Mouse (Mus musculus): Measurements from ENCODE around the gene Fam126a. TPM values are rescaled to one million over a fixed set of nuclear protein-coding genes. Genes with fewer than 3 reads are reported as not detected.
"Not testable (repeated sequence)": the region's sequence is repeated elsewhere in the genome, so short reads cannot be mapped to it uniquely, and the experiment has no call there.

Fam126a gene
- total and polyA plus RNA-seq, 2 experiments from 2014 or later, result 25.4 to 43.3 TPM

DNA sequence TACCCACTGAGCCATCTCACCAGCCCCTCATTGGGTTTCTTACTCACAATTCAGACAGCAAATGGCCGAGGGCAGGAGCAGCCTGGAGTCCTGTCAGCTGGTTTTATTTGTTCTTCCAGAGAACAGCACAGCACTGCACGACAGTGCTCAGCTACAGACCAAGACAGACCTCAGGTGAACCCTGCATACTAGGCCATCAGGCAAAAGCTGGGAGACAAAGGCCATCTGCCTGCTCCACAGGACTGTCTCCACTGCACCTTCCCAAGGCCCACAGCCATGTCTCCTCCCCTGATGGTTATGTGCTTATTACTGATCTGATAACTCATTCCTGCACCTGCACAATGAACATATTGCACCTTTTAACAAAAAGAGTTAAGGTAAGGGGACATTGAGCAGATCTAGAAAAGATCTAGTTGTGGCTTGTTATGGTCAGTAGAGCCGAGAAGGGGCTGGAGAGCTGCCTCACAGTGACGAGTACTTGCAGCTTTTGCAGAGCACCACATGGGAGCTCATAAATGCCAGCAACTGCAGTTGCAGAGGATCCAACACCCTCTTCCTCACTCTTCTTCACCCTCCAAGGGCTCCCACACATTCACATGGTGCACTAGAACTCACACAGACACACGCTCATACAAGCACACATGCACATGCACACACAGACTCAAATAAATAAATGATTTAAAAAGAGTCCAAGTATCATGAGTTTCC, 137.2 kb downstream of the Fam126a start:
- WGBS, result 82% methylated on average over 5 of the region's 5 CpGs
- H3K9me3 ChIP-seq (ENCODE audit: low read length), result no peaks in the 10 kb centered on the region
- no peak for TF ChIP-seq CTCF (IDR thresholded peaks at IDR 0.05; ENCODE audit: low read depth)
- no peak overlapping the region for H3K4me3 ChIP-seq (ENCODE audit: low read depth, low read length)
- H3K27me3 ChIP-seq (ENCODE audit: insufficient read depth, low read length), result no peaks in the 10 kb centered on the region
- H3K27ac ChIP-seq (ENCODE audit: low read depth, low read length), result no peak overlapping the region
- H3K4me1 ChIP-seq (ENCODE audit: insufficient read depth), result no peaks in the 10 kb centered on the region
- DNase-seq (no peak), ATAC-seq (no peak)
- no peak overlapping the region for H3K4me2 ChIP-seq (ENCODE audit: low read depth)
- H3K9ac ChIP-seq, result no peak overlapping the region
- no peaks in the 10 kb centered on the region for H3K36me3 ChIP-seq (ENCODE audit: insufficient read depth)

DNA sequence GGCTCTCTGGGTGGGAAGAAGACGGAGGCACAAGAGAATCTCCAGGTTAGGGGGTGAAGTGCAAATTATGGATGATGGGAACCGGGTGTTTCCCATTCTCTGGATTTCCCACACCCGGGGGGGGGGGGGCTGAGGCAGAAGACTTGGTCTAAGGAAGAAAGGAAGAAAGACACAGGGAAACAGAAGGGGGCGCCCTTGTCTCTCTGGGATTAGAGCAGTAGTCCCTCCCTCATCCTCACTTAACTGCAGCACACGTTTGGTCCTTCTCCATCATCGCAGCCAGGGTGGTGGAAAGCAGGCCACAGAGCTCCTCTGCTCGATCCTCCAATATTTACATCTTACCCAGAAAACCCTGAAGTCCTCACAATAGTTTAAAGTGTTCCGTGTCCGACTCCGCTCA, 139.8 kb downstream of the Fam126a start:
- Histone ChIP-seq H3K4me1 (ENCODE audit: insufficient read depth) (no peaks in the 10 kb centered on the region), H3K9me3 (ENCODE audit: low read length) (no peaks in the 10 kb centered on the region), H3K9ac (no peak overlapping the region), H3K4me2 (ENCODE audit: low read depth) (no peak overlapping the region), H3K27me3 (ENCODE audit: insufficient read depth, low read length) (no peaks in the 10 kb centered on the region), H3K27ac (ENCODE audit: low read depth, low read length) (no peak overlapping the region), H3K4me3 (ENCODE audit: low read depth, low read length) (no peak overlapping the region), H3K36me3 (ENCODE audit: insufficient read depth) (no peaks in the 10 kb centered on the region)
- ATAC-seq (no peak; the same call in 1 of the 2 replicates), DNase-seq (peak; percentile 58)
- WGBS, result 46% methylated on average over 10 of the region's 10 CpGs
- TF ChIP-seq CTCF (IDR thresholded peaks at IDR 0.05; ENCODE audit: low read depth), result peak; percentile 56

DNA sequence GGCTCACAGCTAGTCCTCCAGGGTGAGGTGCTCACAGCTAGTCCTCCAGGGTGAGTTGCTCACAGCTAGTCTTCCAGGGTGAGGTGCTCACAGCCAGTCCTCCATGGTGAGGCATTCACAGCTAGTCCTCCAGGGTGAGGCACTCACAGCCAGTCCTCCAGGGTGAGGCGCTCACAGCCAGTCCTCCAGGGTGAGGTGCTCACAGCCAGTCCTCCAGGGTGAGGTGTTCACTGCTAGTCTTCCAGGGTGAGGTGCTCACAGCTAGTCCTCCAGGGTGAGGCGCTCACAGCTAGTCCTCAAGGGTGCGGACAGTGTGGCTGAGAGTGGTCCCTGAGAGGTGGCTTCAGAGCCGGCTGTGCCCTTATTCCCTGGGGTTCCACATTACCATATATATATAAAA, 141.0 kb downstream of the Fam126a start:
- Histone ChIP-seq H3K4me3 (ENCODE audit: low read depth, low read length) (no peak overlapping the region), H3K27me3 (ENCODE audit: insufficient read depth, low read length) (no peaks in the 10 kb centered on the region), H3K9ac (no peak overlapping the region), H3K9me3 (ENCODE audit: low read length) (no peaks in the 10 kb centered on the region), H3K4me1 (ENCODE audit: insufficient read depth) (no peaks in the 10 kb centered on the region), H3K27ac (ENCODE audit: low read depth, low read length) (no peak overlapping the region), H3K4me2 (ENCODE audit: low read depth) (no peak overlapping the region), H3K36me3 (ENCODE audit: insufficient read depth) (no peaks in the 10 kb centered on the region)
- WGBS, result 74% methylated on average over 4 of the region's 4 CpGs
- peak; percentile 26 for TF ChIP-seq CTCF (IDR thresholded peaks at IDR 0.05; ENCODE audit: low read depth)
- ATAC-seq, result no peak
- no peak for DNase-seq

DNA sequence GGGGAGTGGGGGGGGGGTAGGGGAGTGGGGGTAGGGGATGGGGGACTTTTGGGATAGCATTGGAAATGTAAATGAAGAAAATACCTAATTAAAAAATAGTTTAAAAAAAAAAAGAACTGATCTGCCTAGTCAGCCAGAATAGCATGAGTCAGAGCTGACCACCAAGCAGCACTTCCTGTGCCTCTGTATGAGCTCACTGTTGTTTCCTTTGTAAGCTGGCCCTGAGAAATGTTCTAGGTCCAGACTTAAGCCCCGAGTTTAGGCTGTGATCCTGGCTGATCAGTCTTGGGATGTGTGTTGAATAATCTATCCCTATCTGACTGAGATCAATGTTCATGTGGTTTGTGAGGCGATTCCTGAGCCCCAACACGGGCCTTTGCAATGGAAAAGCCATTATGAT, 143.4 kb downstream of the Fam126a start:
- H3K9me3 ChIP-seq (ENCODE audit: low read length), result no peaks in the 10 kb centered on the region
- H3K9ac ChIP-seq, result no peak overlapping the region
- no peaks in the 10 kb centered on the region for H3K4me1 ChIP-seq (ENCODE audit: insufficient read depth)
- H3K4me2 ChIP-seq (ENCODE audit: low read depth), result no peak overlapping the region
- WGBS, result 82% methylated on average over 3 of the region's 3 CpGs
- no peak overlapping the region for H3K27ac ChIP-seq (ENCODE audit: low read depth, low read length)
- TF ChIP-seq CTCF (IDR thresholded peaks at IDR 0.05; ENCODE audit: low read depth), result no peak
- no peak overlapping the region for H3K4me3 ChIP-seq (ENCODE audit: low read depth, low read length)
- no peaks in the 10 kb centered on the region for H3K36me3 ChIP-seq (ENCODE audit: insufficient read depth)
- DNase-seq, result no peak
- H3K27me3 ChIP-seq (ENCODE audit: insufficient read depth, low read length), result no peaks in the 10 kb centered on the region
- ATAC-seq, result no peak

DNA sequence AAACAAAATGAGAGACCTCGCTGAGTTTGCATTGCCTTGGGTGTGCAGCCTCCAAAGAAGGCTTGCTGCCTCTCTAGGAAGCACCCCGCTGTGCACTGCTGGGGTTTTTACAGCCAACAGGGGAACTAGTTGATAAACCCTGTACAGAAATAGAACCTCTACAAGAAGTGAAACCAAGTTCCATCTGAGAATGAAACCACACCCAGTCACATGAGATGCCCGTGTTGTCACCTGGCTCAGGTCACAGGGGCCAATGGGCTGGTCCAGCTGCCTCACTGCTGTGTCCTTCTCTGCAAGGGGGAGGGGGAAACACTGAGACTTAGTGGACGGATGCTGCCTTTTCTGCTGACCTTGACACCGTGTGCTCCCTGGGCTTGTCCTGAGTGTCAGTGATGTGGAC, 156.0 kb downstream of the Fam126a start:
- Histone ChIP-seq H3K9ac (no peak overlapping the region), H3K4me1 (ENCODE audit: insufficient read depth) (no peaks in the 10 kb centered on the region), H3K9me3 (ENCODE audit: low read length) (no peaks in the 10 kb centered on the region), H3K27me3 (ENCODE audit: insufficient read depth, low read length) (peaks cover 3% of the 10 kb centered on the region; the same call in 1 of the 2 replicates), H3K27ac (ENCODE audit: low read depth, low read length) (no peak overlapping the region), H3K4me3 (ENCODE audit: low read depth, low read length) (no peak overlapping the region), H3K36me3 (ENCODE audit: insufficient read depth) (no peaks in the 10 kb centered on the region), H3K4me2 (ENCODE audit: low read depth) (no peak overlapping the region)
- DNase-seq (no peak), ATAC-seq (no peak)
- 71% methylated on average over 5 of the region's 5 CpGs for WGBS
- TF ChIP-seq CTCF (IDR thresholded peaks at IDR 0.05; ENCODE audit: low read depth), result no peak

DNA sequence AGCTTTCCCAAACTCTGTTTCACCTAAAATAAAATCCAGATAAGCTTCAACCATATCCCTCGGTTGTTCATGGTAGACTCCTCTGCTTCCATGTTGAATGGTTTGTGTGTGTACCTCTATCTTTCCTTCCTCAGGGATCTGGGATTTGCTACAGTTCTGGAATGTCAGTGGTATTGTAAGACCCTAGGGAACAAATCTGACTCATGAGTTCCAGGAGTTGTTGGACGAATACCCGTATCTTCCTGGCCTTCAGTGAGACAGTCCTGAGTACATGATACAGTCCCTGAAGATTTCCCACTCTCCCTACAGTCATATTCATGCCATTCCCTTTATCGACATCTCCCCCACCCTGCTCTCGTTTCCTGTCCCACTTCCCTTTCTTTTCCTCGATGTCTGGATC, 157.9 kb downstream of the Fam126a start:
- H3K4me3 ChIP-seq (ENCODE audit: low read depth, low read length), result no peak overlapping the region
- 87% methylated on average over 6 of the region's 6 CpGs for WGBS
- no peak overlapping the region for H3K4me2 ChIP-seq (ENCODE audit: low read depth)
- H3K9ac ChIP-seq, result no peak overlapping the region
- no peaks in the 10 kb centered on the region for H3K4me1 ChIP-seq (ENCODE audit: insufficient read depth)
- no peaks in the 10 kb centered on the region for H3K9me3 ChIP-seq (ENCODE audit: low read length)
- no peak overlapping the region for H3K27ac ChIP-seq (ENCODE audit: low read depth, low read length)
- no peak for TF ChIP-seq CTCF (IDR thresholded peaks at IDR 0.05; ENCODE audit: low read depth)
- peaks cover 3% of the 10 kb centered on the region; the same call in 1 of the 2 replicates for H3K27me3 ChIP-seq (ENCODE audit: insufficient read depth, low read length)
- ATAC-seq, result no peak
- DNase-seq, result no peak
- H3K36me3 ChIP-seq (ENCODE audit: insufficient read depth), result no peaks in the 10 kb centered on the region

DNA sequence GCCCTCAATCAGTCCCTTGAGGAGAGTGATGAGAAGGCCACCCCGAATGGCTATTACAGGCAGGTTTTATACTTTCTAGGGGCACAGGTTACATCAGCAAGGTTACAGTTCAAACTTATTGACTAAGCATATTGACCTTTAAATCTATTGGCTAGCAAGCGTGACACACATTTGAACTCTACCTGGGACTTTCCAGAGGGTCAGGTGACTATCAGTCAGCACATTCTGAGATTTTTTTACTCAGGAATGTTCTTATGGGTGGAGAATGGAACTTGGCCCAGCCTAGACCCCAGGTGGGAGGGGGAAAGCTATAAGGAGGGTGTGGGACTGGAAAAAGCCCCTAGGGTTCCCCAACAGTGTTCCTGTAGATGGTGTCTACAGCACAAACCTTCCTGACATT, 159.2 kb downstream of the Fam126a start:
- WGBS, result 94% methylated on average over 2 of the region's 2 CpGs
- not testable (repeated sequence) for H3K36me3 ChIP-seq (ENCODE audit: insufficient read depth); H3K9ac ChIP-seq; H3K27me3 ChIP-seq (ENCODE audit: insufficient read depth, low read length); H3K4me3 ChIP-seq (ENCODE audit: low read depth, low read length); DNase-seq; H3K4me2 ChIP-seq (ENCODE audit: low read depth); H3K27ac ChIP-seq (ENCODE audit: low read depth, low read length); H3K4me1 ChIP-seq (ENCODE audit: insufficient read depth); H3K9me3 ChIP-seq (ENCODE audit: low read length); ATAC-seq

All from forebrain, postnatal 0 days (tissue).